Mouse (Mus musculus): ENCODE results near the gene S100a7a. TPM values are rescaled to one million over a fixed set of nuclear protein-coding genes. Genes with fewer than 3 reads are reported as not detected.

Gene S100a7a
- polyA plus RNA-seq, 1 experiment = not detected

GRCm38 (mm10) chr3:90657405-90657804, 3.6 kb downstream of the S100a7a start:
- peak overlapping the region; percentile 39 for H3K4me3 ChIP-seq (replicated peaks; ENCODE audit: control insufficient read depth, low read depth, low read length)
- H3K4me1 ChIP-seq (ENCODE audit: control insufficient read depth, insufficient read depth, low read length) = peaks cover 2% of the 10 kb centered on the region; the same call in 1 of the 2 replicates
- 38% methylated on average over 4 of the region's 4 CpGs for WGBS
- H3K27ac ChIP-seq (ENCODE audit: control insufficient read depth, insufficient read depth, low read depth, low read length, poor library complexity) = peak overlapping the region; percentile 68
- TF ChIP-seq POLR2A (IDR thresholded peaks at IDR 0.05; ENCODE audit: borderline replicate concordance, control insufficient read depth, low read depth, low read length) (no peak), CTCF (IDR thresholded peaks at IDR 0.05; ENCODE audit: control insufficient read depth, insufficient read depth, low read length) (peak; percentile 40; the same call in 1 of the 2 replicates)

DNA sequence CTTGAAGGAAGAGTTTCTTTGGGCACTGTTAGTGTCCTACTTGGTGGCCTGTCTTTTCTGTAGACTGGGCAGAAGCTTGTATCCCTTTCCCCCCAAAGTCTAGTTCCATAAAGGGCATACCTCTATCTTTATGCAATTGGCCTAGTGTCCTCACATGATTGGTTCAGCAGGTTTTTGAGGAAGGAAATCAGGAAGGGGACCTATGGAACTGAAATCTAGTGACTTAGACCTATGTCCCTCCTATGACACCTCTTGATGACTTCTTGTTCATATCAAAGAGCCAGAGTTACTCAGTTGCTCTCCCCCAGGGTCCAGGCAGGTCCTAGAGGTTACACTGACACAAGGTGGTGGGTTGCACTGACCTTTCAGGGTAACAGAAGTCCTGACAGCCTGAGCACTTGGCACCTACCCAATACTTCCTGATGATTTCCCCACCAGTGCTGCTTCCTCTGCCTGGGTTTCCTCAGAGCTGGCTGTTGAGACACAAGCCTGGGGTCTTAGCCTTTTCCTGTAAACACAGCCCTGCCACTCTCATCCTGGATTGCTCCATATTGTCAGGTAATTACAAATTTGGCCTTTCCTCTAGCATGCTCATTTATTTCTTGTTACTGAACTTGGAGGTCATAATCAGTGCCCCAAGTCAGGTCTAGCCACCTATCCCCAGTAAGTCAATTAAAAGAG, 5.7 kb downstream of the S100a7a start:
- TF ChIP-seq CTCF (IDR thresholded peaks at IDR 0.05; ENCODE audit: control insufficient read depth, insufficient read depth, low read length) (no peak), POLR2A (IDR thresholded peaks at IDR 0.05; ENCODE audit: borderline replicate concordance, control insufficient read depth, low read depth, low read length) (0 out of 2 replicates have a peak, but pooled peaks have one; percentile 12)
- Histone ChIP-seq H3K4me3 (replicated peaks; ENCODE audit: control insufficient read depth, low read depth, low read length) (peak overlapping the region; percentile 52), H3K4me1 (ENCODE audit: control insufficient read depth, insufficient read depth, low read length) (peaks cover 2% of the 10 kb centered on the region; the same call in 1 of the 2 replicates), H3K27ac (ENCODE audit: control insufficient read depth, insufficient read depth, low read depth, low read length, poor library complexity) (peak overlapping the region; percentile 84)

- WGBS = 55% methylated on average over 2 of the region's 2 CpGs
- peak; percentile 53 for TF ChIP-seq CTCF (IDR thresholded peaks at IDR 0.05; ENCODE audit: control insufficient read depth, insufficient read depth, low read length)
- TF ChIP-seq POLR2A (IDR thresholded peaks at IDR 0.05; ENCODE audit: borderline replicate concordance, control insufficient read depth, low read depth, low read length) = no peak
Observed at GRCm38 (mm10) chr3:90664219-90664618, 10.4 kb downstream of the S100a7a start.

DNA sequence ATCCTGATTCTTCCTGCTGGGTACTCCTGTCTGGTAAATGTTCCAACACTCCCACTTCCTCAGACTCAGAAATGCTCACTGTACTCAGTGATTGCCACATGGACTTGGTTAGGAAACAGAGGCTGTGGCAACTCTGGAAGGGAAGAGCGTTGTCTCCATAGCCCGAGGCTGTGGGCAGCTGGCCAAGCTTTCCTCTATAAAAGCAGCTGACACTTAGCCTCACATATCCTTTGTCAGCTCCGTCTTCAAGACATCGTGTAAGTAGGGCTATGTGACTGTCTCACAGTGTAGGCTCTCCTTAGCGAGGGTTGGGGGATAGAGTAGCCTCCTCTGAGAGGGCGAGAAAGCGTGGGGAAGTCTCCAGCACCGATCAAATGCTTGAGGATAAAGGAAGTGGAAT, 15.0 kb downstream of the S100a7a start, which contains the start of gene S100a8:
Gene S100a8, plus strand, starts transcription at position 133 of the 400 bp plus-strand sequence.
- 31% methylated on average over 8 of the region's 8 CpGs for WGBS
- Histone ChIP-seq H3K27ac (ENCODE audit: control insufficient read depth, insufficient read depth, low read depth, low read length, poor library complexity) (peak within 1 kb of the TSS; percentile 90), H3K4me3 (replicated peaks; ENCODE audit: control insufficient read depth, low read depth, low read length) (peak within 1 kb of the TSS; percentile 66), H3K4me1 (ENCODE audit: control insufficient read depth, insufficient read depth, low read length) (peaks cover 2% of the 10 kb centered on the region; the same call in 1 of the 2 replicates)
- TF ChIP-seq POLR2A (IDR thresholded peaks at IDR 0.05; ENCODE audit: borderline replicate concordance, control insufficient read depth, low read depth, low read length) = peak; percentile 47; the same call in 1 of the 2 replicates
- no peak for TF ChIP-seq CTCF (IDR thresholded peaks at IDR 0.05; ENCODE audit: control insufficient read depth, insufficient read depth, low read length)

More at GRCm38 (mm10) chr3:90664219-90664618, 10.4 kb downstream of the S100a7a start:
- Histone ChIP-seq H3K4me3 (replicated peaks; ENCODE audit: control insufficient read depth, low read depth, low read length) (peak overlapping the region; percentile 21), H3K4me1 (ENCODE audit: control insufficient read depth, insufficient read depth, low read length) (peaks cover 5% of the 10 kb centered on the region; the same call in 1 of the 2 replicates), H3K27ac (ENCODE audit: control insufficient read depth, insufficient read depth, low read depth, low read length, poor library complexity) (peak overlapping the region; percentile 81)

DNA sequence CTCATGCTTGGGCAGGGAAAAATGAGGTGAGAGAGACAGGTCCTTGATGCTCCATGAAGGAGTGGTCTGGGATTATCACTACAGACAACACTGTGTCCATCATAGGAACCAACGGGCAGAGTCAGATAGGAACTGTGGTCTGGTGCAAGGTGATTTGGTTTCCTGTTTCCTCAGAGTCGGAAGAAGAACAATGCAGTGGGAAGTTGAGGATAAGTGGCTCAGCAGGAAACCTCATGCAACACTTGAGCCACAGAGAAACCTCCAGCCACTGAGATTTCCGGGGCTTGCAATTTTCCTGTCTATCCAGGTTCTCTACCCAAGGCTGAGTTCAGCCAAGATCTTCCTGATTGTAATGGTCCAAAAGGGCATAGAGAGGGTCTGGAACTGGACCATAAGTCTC, 24.8 kb downstream of the S100a7a start:
- TF ChIP-seq POLR2A (IDR thresholded peaks at IDR 0.05; ENCODE audit: borderline replicate concordance, control insufficient read depth, low read depth, low read length) = no peak
- TF ChIP-seq CTCF (IDR thresholded peaks at IDR 0.05; ENCODE audit: control insufficient read depth, insufficient read depth, low read length) = no peak
- 4% methylated on average over 3 of the region's 3 CpGs for WGBS
- no peaks in the 10 kb centered on the region; the same call in 1 of the 2 replicates for H3K4me1 ChIP-seq (ENCODE audit: control insufficient read depth, insufficient read depth, low read length)
- no peak overlapping the region for H3K4me3 ChIP-seq (replicated peaks; ENCODE audit: control insufficient read depth, low read depth, low read length)
- H3K27ac ChIP-seq (ENCODE audit: control insufficient read depth, insufficient read depth, low read depth, low read length, poor library complexity) = peak overlapping the region; percentile 74; the same call in 1 of the 2 replicates

- TF ChIP-seq CTCF (IDR thresholded peaks at IDR 0.05; ENCODE audit: control insufficient read depth, insufficient read depth, low read length) = no peak
- no peak for TF ChIP-seq POLR2A (IDR thresholded peaks at IDR 0.05; ENCODE audit: borderline replicate concordance, control insufficient read depth, low read depth, low read length)
- 73% methylated on average over 3 of the region's 3 CpGs for WGBS
- no peak overlapping the region; the same call in 1 of the 2 replicates for H3K27ac ChIP-seq (ENCODE audit: control insufficient read depth, insufficient read depth, low read depth, low read length, poor library complexity)
Observed at GRCm38 (mm10) chr3:90683929-90684328, 30.1 kb downstream of the S100a7a start.

GRCm38 (mm10) chr3:90686835-90687234, 33.0 kb downstream of the S100a7a start:
- no peak overlapping the region for H3K4me3 ChIP-seq (replicated peaks; ENCODE audit: control insufficient read depth, low read depth, low read length)
- WGBS = 23% methylated on average over 2 of the region's 2 CpGs
- H3K4me1 ChIP-seq (ENCODE audit: control insufficient read depth, insufficient read depth, low read length) = no peaks in the 10 kb centered on the region; the same call in 1 of the 2 replicates
- no peak for TF ChIP-seq POLR2A (IDR thresholded peaks at IDR 0.05; ENCODE audit: borderline replicate concordance, control insufficient read depth, low read depth, low read length)
- no peak for TF ChIP-seq CTCF (IDR thresholded peaks at IDR 0.05; ENCODE audit: control insufficient read depth, insufficient read depth, low read length)
- peak overlapping the region; percentile 48; the same call in 1 of the 2 replicates for H3K27ac ChIP-seq (ENCODE audit: control insufficient read depth, insufficient read depth, low read depth, low read length, poor library complexity)

More at GRCm38 (mm10) chr3:90683929-90684328, 30.1 kb downstream of the S100a7a start:
- Histone ChIP-seq H3K4me1 (ENCODE audit: control insufficient read depth, insufficient read depth, low read length) (no peaks in the 10 kb centered on the region; the same call in 1 of the 2 replicates), H3K4me3 (replicated peaks; ENCODE audit: control insufficient read depth, low read depth, low read length) (no peak overlapping the region)

DNA sequence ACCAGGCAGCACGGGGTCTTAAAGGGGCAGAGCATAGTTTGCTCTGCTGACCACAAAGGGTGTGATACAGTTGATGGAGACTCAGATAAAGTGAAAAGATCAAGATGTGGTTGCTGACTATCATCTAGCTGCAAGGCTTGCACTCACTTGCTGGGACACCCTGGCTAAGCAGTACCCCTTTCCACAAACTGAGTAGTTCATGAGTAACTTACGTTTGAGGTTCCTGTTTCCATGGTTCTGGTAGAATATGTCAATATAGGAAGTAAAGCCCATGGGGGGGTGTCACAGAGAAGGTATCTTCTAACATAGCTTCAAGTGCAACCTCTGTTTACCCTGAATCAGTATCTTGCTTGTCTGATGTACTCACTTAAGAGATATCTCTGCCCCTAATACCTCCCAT, 39.7 kb downstream of the S100a7a start:
- WGBS = 19% methylated on average over 2 of the region's 2 CpGs
- H3K4me3 ChIP-seq (replicated peaks; ENCODE audit: control insufficient read depth, low read depth, low read length) = peak overlapping the region; percentile 90
- H3K4me1 ChIP-seq (ENCODE audit: control insufficient read depth, insufficient read depth, low read length) = no peaks in the 10 kb centered on the region
- peak overlapping the region; percentile 94 for H3K27ac ChIP-seq (ENCODE audit: control insufficient read depth, insufficient read depth, low read depth, low read length, poor library complexity)
- no peak for TF ChIP-seq CTCF (IDR thresholded peaks at IDR 0.05; ENCODE audit: control insufficient read depth, insufficient read depth, low read length)
- no peak for TF ChIP-seq POLR2A (IDR thresholded peaks at IDR 0.05; ENCODE audit: borderline replicate concordance, control insufficient read depth, low read depth, low read length)

Measured in bone marrow, adult 2 months (tissue).